Mouse (Mus musculus) urinary bladder, postnatal 25 days (tissue): ENCODE measurements around the gene Tmem79.
"Not testable (repeated sequence)": the region's sequence is repeated elsewhere in the genome, so short reads cannot be mapped to it uniquely, and the experiment has no call there.

Experiments
- DNase-seq: peaks from one replicate; pipeline ENCODE4 v3.0.0; 2022; ENCODE audit warnings: low spot score

Tmem79 gene

GRCm38 (mm10) chr3:88336058-88337013, at the start of gene Tmem79, which contains the start of gene Smg5:
Tmem79 (minus strand) TSS chr3:88336148.
Smg5 (plus strand) TSS chr3:88336260.
- DNase-seq: peak; percentile 94

DNA sequence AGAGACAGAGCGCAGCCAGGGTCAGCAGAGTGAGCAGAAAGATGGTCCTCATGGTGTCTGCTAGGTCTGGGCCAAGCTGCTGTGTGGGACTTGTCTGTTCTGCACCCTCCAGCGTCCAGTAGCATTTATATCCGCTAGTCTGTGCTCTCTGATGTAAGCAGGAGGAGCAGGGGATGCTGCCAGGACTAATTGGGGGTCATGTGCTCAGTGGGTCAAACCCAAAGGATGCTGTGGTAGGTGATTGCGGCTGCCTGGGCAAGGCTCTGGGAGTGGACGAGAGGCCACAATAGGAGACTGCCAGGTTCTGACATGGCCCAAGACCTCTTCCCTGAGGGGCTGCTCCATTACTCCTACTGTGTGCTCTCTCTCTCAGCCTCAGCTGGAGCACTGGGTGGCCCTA, 48.4 kb upstream of the Tmem79 start, which contains the start of gene Bglap:
Bglap (minus strand) TSS at position 101 of the 400 bp plus-strand sequence.
- DNase-seq: no peak

DNA sequence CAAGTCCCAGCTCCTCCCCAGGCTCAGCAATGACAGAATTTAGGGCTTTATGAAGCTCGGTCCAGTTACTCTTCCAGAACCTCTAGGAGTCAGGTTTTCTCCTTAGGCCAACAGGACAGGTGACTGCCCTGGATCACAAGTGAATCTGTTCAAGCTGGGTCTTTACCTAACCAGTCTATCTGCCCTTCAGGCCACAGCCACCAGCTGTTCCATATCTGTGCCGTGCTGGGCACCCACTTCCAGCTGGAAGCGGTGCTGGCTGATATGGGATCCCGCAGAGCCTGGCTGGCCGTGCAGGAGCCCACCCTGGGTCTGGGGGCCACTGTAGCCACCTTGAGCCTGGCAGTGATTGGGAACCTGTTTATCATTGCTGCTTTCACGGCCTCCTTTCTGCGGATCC, 46.4 kb upstream of the Tmem79 start:
- not testable (repeated sequence) for DNase-seq

DNA sequence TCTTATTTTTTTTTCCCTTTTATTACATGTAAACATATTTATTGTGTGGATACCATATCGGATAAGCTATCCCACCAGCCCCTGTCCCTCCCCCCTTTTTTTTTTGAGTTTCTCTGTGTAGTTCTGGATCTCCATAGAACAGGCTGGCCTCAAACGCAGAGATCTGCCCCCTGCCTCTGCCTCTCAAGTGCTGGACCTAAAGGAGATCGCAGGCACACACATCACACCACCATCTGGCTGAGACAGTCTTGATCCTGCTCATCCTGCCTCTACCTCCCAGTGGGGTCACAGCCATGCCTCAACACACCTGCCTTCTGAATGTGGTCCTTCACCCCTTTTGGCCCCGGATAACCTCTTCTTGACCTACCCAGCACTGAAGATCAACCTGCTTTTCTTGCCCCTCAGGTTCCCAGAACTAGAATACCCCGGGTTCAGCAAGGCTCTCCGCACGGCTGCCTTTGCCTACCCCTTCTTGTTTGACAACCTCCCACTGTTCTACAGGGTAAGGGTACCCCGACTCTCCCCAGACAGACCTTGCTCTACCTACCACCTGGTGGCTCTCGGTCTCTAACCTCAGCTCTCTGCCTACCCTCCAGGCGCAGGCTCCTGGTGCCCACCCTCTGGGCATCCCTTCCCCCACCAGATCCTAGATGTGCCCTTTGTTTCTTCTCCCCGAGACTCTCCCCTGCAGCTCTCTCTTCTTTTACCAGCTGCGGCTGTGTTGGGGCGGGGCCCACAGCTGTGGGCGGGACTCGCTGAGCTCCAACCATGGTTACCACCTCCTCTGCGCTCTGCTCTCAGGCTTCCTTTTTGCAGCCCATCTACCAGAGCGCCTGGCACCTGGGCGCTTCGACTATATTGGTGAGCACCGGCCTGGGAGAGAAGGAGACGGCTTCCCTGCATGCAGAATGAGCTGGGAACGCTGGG, 45.7 kb upstream of the Tmem79 start:
- DNase-seq: not testable (repeated sequence)

GRCm38 (mm10) chr3:88378599-88378998, 42.7 kb upstream of the Tmem79 start, which contains the start of gene Bglap2:
Bglap2 (minus strand) TSS chr3:88378699.
- DNase-seq: not testable (repeated sequence)

GRCm38 (mm10) chr3:88376644-88377043, 40.7 kb upstream of the Tmem79 start:
- not testable (repeated sequence) for DNase-seq

- DNase-seq: not testable (repeated sequence)
Measured at GRCm38 (mm10) chr3:88375750-88376626, 40.0 kb upstream of the Tmem79 start.

- DNase-seq: not testable (repeated sequence)
Measured at GRCm38 (mm10) chr3:88372643-88373042, 36.7 kb upstream of the Tmem79 start, which contains the start of gene Bglap3. Bglap3 (minus strand) TSS chr3:88372743.

DNA sequence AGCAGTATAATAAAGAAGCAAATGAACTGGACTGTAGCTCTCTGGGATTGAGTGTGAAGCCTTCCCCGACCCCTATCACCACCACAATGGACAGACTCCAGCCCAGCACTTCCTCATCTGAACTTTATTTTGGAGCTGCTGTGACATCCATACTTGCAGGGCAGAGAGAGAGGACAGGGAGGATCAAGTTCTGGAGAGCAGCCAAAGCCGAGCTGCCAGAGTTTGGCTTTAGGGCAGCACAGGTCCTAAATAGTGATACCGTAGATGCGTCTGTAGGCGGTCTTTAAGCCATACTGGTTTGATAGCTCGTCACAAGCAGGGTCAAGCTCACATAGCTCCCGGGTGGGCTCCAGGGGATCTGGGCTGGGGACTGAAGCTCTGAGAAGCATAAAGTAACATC, 32.6 kb upstream of the Tmem79 start:
- DNase-seq: not testable (repeated sequence)

GRCm38 (mm10) chr3:88367517-88367916, 31.6 kb upstream of the Tmem79 start:
- not testable (repeated sequence) for DNase-seq

- not testable (repeated sequence) for DNase-seq
Measured at GRCm38 (mm10) chr3:88366830-88367428, 31.0 kb upstream of the Tmem79 start.

- no peak for DNase-seq
Measured at GRCm38 (mm10) chr3:88365705-88366361, 29.9 kb upstream of the Tmem79 start.

DNA sequence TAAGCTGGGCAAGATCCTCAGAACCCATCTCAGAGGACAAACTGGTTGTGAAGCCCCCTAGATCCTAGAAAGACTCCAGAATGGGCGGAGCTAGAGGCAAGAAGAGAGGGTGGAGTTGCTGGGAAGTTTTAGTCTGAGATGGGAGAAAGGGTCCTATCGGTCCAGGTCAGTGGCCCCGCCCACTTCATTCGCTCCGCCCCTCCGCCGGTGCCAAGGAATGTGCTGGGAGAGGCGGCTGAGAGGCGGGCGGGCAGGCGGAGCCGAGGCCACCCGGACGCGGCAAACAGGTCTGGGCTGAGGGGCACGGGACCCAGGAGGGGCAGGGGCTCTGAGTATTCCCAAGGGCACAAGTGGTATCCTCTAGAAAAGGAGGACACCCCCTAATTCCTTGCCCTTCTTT, 28.4 kb upstream of the Tmem79 start, which contains the start of gene Paqr6:
Paqr6 (plus strand) TSS at position 248 of the 400 bp plus-strand sequence.
- peak; percentile 80 for DNase-seq

- no peak for DNase-seq
Measured at GRCm38 (mm10) chr3:88363700-88364099, 27.8 kb upstream of the Tmem79 start.

GRCm38 (mm10) chr3:88361612-88362313, 25.8 kb upstream of the Tmem79 start:
- no peak for DNase-seq

DNA sequence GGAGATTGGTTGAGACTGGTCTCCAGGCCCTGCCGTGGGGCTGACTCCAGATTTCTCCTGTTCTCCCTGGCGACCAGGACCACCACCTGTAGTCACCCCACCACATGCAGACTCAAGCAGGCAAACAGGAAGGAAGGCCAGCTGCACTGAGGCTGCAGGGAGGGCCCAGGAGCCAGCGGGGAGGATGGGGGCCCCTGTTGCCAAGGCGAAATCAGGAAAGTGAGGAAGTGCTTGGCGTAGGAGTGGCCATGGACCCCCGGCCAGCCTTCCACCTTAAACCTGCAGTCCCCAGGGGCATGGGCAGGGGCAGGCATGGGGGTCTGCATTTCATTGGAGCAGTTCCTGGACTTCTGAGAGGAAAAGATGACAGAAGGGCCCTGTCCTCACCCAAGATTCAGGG, 25.1 kb upstream of the Tmem79 start:
- DNase-seq: no peak

- DNase-seq: no peak
Measured at GRCm38 (mm10) chr3:88359989-88360388, 24.0 kb upstream of the Tmem79 start.

GRCm38 (mm10) chr3:88359584-88359983, 23.6 kb upstream of the Tmem79 start:
- DNase-seq: no peak
